Mouse (Mus musculus) lung, embryonic 15.5 days (tissue): ENCODE results near the gene Pcdh8. TPM values are rescaled to one million over a fixed set of nuclear protein-coding genes. Genes with fewer than 3 reads are reported as not detected.

Source experiments
- ATAC-seq: fragments of 200-750 bp; cut with Nextera tagmentation; 2 replicates; pipeline ENCODE4 v1.8.0; 2017; ENCODE audit warnings: moderate number of reproducible peaks, borderline replicate concordance; ENCODE audit not compliant: low FRiP score, low TSS enrichment; ENCODE audit errors: extremely low read depth
- H3K27ac ChIP-seq: fragments of 300-500 bp; sonication (generic); 2 replicates; pipeline ENCODE4 v1.5.1; 2015; ENCODE audit warnings: moderate library complexity, mild to moderate bottlenecking, inconsistent platforms
- H3K27me3 ChIP-seq: fragments of 300-500 bp; sonication (generic); 2 replicates; pipeline ENCODE4 v1.6.1; 2015; ENCODE audit warnings: inconsistent platforms
- H3K36me3 ChIP-seq: fragments of 300-500 bp; sonication (generic); 2 replicates; pipeline ENCODE4 v1.6.1; 2015; ENCODE audit warnings: inconsistent platforms
- H3K4me1 ChIP-seq: fragments of 300-500 bp; sonication (generic); 2 replicates; pipeline ENCODE4 v1.6.1; 2015; ENCODE audit warnings: inconsistent platforms
- H3K4me2 ChIP-seq: fragments of 300-500 bp; sonication (generic); 2 replicates; pipeline ENCODE4 v1.6.1; 2015; ENCODE audit warnings: inconsistent platforms, mild to moderate bottlenecking, moderate library complexity
- H3K4me3 ChIP-seq: fragments of 300-500 bp; sonication (generic); 2 replicates; pipeline ENCODE4 v1.5.1; 2015; ENCODE audit warnings: mild to moderate bottlenecking, inconsistent platforms
- H3K9ac ChIP-seq: fragments of 300-500 bp; sonication (generic); 2 replicates; pipeline ENCODE4 v1.6.1; 2015; ENCODE audit warnings: inconsistent platforms
- H3K9me3 ChIP-seq: fragments of 300-500 bp; sonication (generic); 2 replicates; pipeline ENCODE4 v1.6.1; 2016; ENCODE audit warnings: inconsistent platforms
- WGBS: fragments of 180-500 bp; shearing (Covaris S2); methylation state at CpG from one replicate; pipeline ENCODE4 v1.1.7; 2015; 5-methylcytosine and 5-hydroxymethylcytosine counted together
- microRNA counts: library from miRNA; unstranded; fragments of <30 nt; microRNA quantifications from one replicate; lab custom pipeline; 2016
- microRNA-seq: library from miRNA; unstranded; fragments of <30 nt; microRNA quantifications from one replicate; pipeline ENCODE4, GENCODE M21; 2016
- polyA plus RNA-seq: library from polyadenylated mRNA; unstranded; fragments of >200 nt; fragmentation: Nextera tagmentation; extraction: Ambion mirVana; gene quantifications from 2 replicates; pipeline ENCODE4 v1.2.1, GENCODE M21; 2015

Pcdh8 gene
- polyA plus RNA-seq, 1 experiment from 2014 or later, result 0.11 TPM

DNA sequence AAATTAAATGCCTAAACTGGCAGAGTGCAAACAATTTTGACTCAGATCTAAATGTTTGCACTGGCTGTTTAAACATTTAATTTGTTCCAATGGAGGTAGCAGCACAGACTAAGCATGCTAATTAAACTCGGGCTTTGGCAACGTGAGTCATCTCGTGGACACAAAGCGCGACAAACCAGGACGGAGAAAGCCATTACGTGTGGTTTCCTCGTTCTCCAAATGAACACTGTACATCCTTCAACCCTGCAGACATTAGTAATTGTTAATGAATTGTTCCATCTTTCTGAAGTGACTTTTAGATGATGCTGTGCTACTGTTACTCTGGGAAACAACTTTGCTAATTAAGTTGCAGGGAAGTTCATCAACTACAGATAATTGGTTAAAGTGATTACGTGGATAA lies 32.7 kb downstream of the Pcdh8 start:
- Histone ChIP-seq H3K36me3 (no peaks in the 10 kb centered on the region), H3K9me3 (no peaks in the 10 kb centered on the region), H3K4me2 (no peak overlapping the region), H3K27ac (no peak overlapping the region), H3K4me3 (no peak overlapping the region), H3K9ac (no peak overlapping the region), H3K27me3 (no peaks in the 10 kb centered on the region), H3K4me1 (no peaks in the 10 kb centered on the region)
- 70% methylated on average over 9 of the region's 9 CpGs for WGBS
- ATAC-seq, result no peak

DNA sequence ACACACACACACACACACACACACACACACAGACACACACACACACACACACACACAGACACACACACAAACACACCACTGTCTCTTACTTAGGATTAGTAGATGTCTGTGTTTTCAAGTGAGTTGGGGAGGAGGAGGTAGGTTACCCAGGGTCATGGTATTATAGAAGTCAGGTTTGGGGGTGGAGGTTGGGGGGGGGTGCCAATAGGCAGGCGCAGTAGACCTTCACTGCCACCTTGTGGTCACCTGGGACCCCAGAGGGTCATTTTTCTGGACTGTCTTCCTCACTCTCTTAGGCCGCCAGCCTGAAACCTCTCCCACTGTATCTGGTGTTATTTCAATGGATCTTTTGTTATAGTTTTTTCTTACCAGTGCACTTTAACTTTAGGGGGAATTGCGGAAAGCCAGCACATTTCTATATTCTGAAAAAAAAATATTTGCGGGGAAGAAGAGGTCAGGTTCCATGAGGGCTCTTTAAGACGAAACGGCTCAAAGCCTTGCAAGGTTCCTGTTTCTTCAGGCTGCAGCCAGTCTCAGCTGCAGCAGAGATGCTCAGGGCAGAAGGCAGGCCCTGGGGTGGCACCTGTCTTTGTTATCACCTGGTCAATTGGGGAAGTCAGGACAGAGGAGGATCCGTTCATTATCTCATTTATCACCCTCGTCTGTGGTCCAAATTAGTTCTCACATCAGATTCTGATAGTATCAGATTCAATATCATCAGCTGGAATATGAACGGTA lies 33.3 kb downstream of the Pcdh8 start:
- Histone ChIP-seq H3K9me3 (no peaks in the 10 kb centered on the region), H3K4me1 (no peaks in the 10 kb centered on the region), H3K27me3 (no peaks in the 10 kb centered on the region), H3K27ac (no peak overlapping the region), H3K4me2 (no peak overlapping the region), H3K4me3 (no peak overlapping the region), H3K36me3 (no peaks in the 10 kb centered on the region), H3K9ac (no peak overlapping the region)
- WGBS, result 52% methylated on average over 9 of the region's 9 CpGs
- ATAC-seq, result no peak

DNA sequence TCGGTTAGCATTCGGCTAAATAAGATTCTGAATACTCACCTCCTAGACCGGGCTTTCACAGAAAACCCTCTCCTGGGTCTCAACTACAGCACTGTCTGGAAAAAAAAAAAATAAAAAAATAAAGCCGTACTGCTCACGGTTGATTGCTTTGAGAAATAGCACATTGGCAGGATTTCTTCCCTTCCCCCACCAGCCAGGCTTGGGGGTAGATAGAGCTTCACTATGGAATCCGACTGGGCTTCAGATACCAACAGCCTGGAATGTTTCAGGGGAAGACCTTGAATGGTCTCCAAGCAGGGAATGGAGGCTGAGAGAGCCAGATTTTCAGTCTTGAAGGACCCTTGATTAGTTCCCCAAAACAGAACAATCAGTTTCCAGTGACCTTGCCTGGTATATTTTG lies 34.3 kb downstream of the Pcdh8 start:
- H3K27ac ChIP-seq, result no peak overlapping the region
- no peak overlapping the region for H3K4me3 ChIP-seq
- WGBS, result 56% methylated on average over 6 of the region's 6 CpGs
- H3K9me3 ChIP-seq, result no peaks in the 10 kb centered on the region
- H3K9ac ChIP-seq, result no peak overlapping the region
- no peaks in the 10 kb centered on the region for H3K4me1 ChIP-seq
- H3K36me3 ChIP-seq, result no peaks in the 10 kb centered on the region
- H3K4me2 ChIP-seq, result no peak overlapping the region
- no peak for ATAC-seq
- H3K27me3 ChIP-seq, result no peaks in the 10 kb centered on the region

DNA sequence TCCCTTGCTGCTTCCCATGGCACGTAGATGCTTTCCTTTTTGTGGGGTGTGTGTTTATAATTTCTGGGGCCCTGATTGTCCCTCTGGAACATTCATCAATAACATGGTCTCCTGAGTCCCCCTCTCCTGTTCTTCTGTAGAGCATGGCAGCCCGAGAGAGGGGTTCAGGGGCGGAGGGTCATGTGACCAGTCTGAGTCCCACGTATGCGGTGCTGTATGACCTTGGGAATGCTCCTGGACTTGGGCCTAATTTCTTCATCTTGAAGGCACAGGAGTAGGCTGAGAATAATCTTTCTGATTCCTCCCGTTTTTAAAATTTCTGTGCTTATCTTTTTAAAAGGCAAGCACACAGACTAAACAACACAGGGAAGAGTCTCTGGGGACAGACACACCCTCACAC lies 37.6 kb downstream of the Pcdh8 start:
- Histone ChIP-seq H3K4me3 (no peak overlapping the region), H3K9me3 (no peaks in the 10 kb centered on the region), H3K4me1 (no peaks in the 10 kb centered on the region), H3K27me3 (no peaks in the 10 kb centered on the region), H3K27ac (no peak overlapping the region), H3K9ac (no peak overlapping the region), H3K36me3 (no peaks in the 10 kb centered on the region), H3K4me2 (no peak overlapping the region)
- no peak for ATAC-seq
- 55% methylated on average over 6 of the region's 6 CpGs for WGBS

DNA sequence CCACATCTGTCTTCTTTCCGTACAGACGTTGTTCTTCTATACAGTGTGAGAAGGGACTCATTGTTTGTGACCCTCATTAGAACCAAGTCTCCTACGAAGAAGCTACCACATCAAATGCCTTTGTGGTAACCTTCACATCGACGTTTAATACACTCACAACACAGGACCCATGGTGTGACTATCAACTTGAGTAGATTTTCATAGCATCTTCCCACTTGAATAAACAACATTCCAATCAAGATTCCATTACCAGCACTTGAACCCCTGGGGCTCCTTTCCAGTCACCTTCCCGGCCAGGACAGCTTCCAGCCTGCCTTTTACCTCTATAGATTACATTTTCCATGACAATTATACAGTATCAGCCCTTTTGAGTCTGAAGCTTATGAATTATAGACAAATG lies 42.3 kb downstream of the Pcdh8 start:
- H3K4me1 ChIP-seq, result no peaks in the 10 kb centered on the region
- no peaks in the 10 kb centered on the region for H3K36me3 ChIP-seq
- no peak overlapping the region for H3K4me2 ChIP-seq
- H3K4me3 ChIP-seq, result no peak overlapping the region
- WGBS, result 45% methylated on average over 6 of the region's 6 CpGs
- no peaks in the 10 kb centered on the region for H3K27me3 ChIP-seq
- ATAC-seq, result no peak
- no peaks in the 10 kb centered on the region for H3K9me3 ChIP-seq
- H3K9ac ChIP-seq, result no peak overlapping the region
- H3K27ac ChIP-seq, result no peak overlapping the region

DNA sequence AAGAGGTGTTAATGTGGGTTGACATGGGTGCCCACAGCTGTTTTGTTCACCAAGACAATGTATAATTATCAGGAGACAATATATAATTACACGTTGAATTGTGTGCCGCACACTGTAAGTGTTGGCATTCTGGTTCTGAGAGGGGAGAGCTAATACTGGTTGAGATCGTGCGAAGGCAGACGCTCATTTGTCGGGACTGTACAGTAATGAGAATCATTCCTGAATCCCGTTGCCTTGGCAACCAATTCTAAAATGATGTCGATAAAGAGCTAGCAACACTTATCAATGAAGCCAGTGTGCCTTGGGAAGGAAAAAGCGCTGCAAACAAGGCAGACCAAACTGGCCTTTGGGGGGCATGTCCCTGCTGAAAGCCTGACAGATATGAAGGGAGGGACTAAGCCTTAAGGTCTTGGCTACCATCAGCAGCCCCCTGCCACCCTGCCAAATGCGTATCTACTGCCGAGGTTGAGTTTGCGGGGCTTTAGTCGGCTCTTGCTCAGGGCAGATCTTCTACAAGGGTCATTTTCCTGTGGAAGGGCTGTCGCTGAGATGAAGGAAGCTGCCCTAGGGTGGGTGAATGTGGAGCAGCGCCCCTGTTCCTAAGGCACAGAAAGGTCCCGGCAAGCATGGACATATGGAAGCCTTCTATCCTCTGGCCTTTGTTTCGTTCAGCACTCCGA lies 47.0 kb downstream of the Pcdh8 start:
- Histone ChIP-seq H3K4me3 (no peak overlapping the region), H3K9ac (no peak overlapping the region), H3K9me3 (no peaks in the 10 kb centered on the region), H3K36me3 (no peaks in the 10 kb centered on the region), H3K4me1 (no peaks in the 10 kb centered on the region), H3K27me3 (no peaks in the 10 kb centered on the region), H3K27ac (no peak overlapping the region), H3K4me2 (no peak overlapping the region)
- WGBS, result 70% methylated on average over 18 of the region's 18 CpGs
- no peak for ATAC-seq

DNA sequence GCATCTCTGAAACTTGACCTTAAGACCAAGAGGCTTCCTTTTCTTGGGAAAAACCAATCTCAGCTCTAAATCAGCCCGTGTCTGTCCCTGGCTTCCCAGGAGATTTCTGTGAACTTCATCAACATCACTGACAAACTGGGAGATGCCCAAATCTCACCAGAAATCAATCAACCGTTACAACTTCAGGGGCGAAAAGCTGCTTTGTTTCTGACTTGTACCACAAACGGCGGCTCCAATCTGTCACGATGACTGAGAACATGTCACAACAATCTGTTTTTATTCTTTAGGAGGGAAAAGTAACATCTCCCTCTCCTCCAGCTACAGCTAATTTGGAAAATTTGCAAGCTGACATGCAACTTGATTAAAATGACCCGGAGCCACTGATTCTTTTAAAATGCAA lies 48.9 kb downstream of the Pcdh8 start:
- no peaks in the 10 kb centered on the region for H3K4me1 ChIP-seq
- WGBS, result 41% methylated on average over 7 of the region's 7 CpGs
- no peak for ATAC-seq
- no peak overlapping the region for H3K27ac ChIP-seq
- no peaks in the 10 kb centered on the region for H3K36me3 ChIP-seq
- no peaks in the 10 kb centered on the region for H3K9me3 ChIP-seq
- H3K4me2 ChIP-seq, result no peak overlapping the region
- H3K4me3 ChIP-seq, result no peak overlapping the region
- H3K9ac ChIP-seq, result no peak overlapping the region
- H3K27me3 ChIP-seq, result no peaks in the 10 kb centered on the region

MicroRNAs within 50 kb of the gene (microRNA counts, 519-probe panel; counts per million panel counts)
- microRNA mmu-miR-759 (lab: Ali Mortazavi, UCI), result 2,176 counts per million, percentile 26 among the panel's probes with 10 or more counts

Small RNA genes lying within 50 kb of the gene (microRNA-seq; reads per million reads assigned to microRNA genes)
- not detected for gene Mir759

Other genes starting within 250 kb of the Pcdh8 start
- 127 and 136 TPM in 2 replicates for gene Sugt1, start 183.6 kb downstream of the Pcdh8 start, polyA plus RNA-seq
- 10.9 and 11.5 TPM in 2 replicates for gene Cnmd, start 109.1 kb downstream of the Pcdh8 start, polyA plus RNA-seq
- 0.93 and 1.6 TPM in 2 replicates for gene Olfm4, start 212.8 kb upstream of the Pcdh8 start, polyA plus RNA-seq